Mouse (Mus musculus) bone marrow macrophage, adult 2 months (primary cell): ENCODE results near the gene Ndc1.

Experiments
- CTCF ChIP-seq: IDR thresholded peaks from 2 replicates; pipeline ENCODE4 v1.5.1; 2012; ENCODE audit warnings: low read depth, mild to moderate bottlenecking, low read length, moderate library complexity
- POLR2A ChIP-seq: IDR thresholded peaks from 2 replicates; pipeline ENCODE4 v1.6.1; 2012; ENCODE audit warnings: mild to moderate bottlenecking, low read depth, low read length, borderline replicate concordance

- TF ChIP-seq POLR2A: no peak
- TF ChIP-seq CTCF: no peak
Measured at GRCm38 (mm10) chr4:107448481-107448880, 80.9 kb downstream of the Ndc1 start.
